Mouse (Mus musculus) cortical plate, adult 2 months (tissue): ENCODE measurements around the gene Mia. TPM values are rescaled to one million over a fixed set of nuclear protein-coding genes. Genes with fewer than 3 reads are reported as not detected.

ENCODE experiments used
- H3K27ac ChIP-seq: fragments of 200-500 bp; 2 replicates; pipeline ENCODE4 v1.5.1; 2012; ENCODE audit warnings: low read length, control low read depth, inconsistent platforms; ENCODE audit not compliant: insufficient read depth
- H3K4me1 ChIP-seq: fragments of 200-500 bp; 2 replicates; pipeline ENCODE4 v1.6.1; 2011; ENCODE audit warnings: low read length; ENCODE audit not compliant: control insufficient read depth, insufficient read depth
- H3K4me3 ChIP-seq: fragments of 200-500 bp; 2 replicates; pipeline ENCODE4 v1.5.1; 2011; ENCODE audit warnings: mild to moderate bottlenecking, low read length, control low read depth; ENCODE audit not compliant: insufficient read depth
- CTCF ChIP-seq: fragments of 200-500 bp; IDR thresholded peaks from 2 replicates; pipeline ENCODE4 v1.5.1; 2011; ENCODE audit warnings: mild to moderate bottlenecking, control low read depth, low read length; ENCODE audit not compliant: insufficient read depth; ENCODE audit errors: extremely low read depth
- POLR2A ChIP-seq: fragments of 200-500 bp; IDR thresholded peaks from 2 replicates; pipeline ENCODE4 v1.6.1; 2011; ENCODE audit warnings: mild to moderate bottlenecking, low read length, control low read depth; ENCODE audit not compliant: insufficient read depth; ENCODE audit errors: extremely low read depth
- polyA plus RNA-seq: library from polyadenylated mRNA; depleted of rRNA; stranded (reverse); fragments of >200 nt; gene quantifications from 2 replicates; pipeline ENCODE4 v1.2.3, GENCODE M21; 2012

Mia gene
- polyA plus RNA-seq, 1 experiment = 7.7 TPM

DNA sequence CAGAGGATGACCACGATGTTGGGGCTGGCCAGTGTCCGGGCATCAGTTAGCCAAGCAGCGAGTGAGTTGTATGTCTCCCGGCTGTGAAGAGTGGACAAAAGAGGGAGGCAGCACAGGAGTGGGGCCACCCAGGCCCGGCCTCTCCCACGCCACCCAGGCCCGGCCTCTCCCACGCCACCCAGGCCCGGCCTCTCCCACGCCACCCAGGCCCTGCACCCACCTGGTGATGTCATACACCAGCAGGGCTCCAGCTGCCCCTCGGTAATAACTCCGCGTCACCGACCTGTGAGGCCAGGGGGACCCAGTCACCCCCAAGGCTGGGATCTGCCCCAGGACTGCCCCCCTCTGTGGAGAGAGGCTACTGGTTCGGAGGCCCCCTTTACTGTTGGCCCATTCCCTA, 6.5 kb downstream of the Mia start:
- no peak overlapping the region for H3K27ac ChIP-seq
- TF ChIP-seq POLR2A = no peak
- no peak for TF ChIP-seq CTCF
- peaks cover 3% of the 10 kb centered on the region for H3K4me1 ChIP-seq
- H3K4me3 ChIP-seq = no peak overlapping the region

DNA sequence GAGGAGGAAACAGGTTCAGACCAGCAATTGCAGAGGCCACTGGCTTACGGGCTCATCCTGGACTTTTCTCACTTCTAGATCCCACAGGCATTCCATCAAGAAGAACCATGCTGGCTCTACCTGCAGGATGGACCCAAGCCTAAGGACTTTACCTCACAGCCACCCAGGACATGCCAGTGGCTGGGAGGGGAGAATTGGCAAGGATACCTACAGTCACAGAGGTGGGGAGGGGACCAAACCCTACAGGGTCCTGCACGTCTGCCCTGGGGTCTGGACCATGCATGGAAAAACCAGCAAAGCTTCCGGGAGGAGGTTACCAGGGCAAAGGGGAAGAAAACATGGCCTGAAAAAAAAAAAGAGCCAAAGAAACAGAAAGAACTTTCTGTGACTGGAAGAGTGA, 10.0 kb downstream of the Mia start:
- Histone ChIP-seq H3K27ac (no peak overlapping the region), H3K4me3 (no peak overlapping the region), H3K4me1 (0 out of 2 replicates have a peak, but pooled peaks cover 3% of the 10 kb centered on the region)
- TF ChIP-seq CTCF (no peak), POLR2A (no peak)

DNA sequence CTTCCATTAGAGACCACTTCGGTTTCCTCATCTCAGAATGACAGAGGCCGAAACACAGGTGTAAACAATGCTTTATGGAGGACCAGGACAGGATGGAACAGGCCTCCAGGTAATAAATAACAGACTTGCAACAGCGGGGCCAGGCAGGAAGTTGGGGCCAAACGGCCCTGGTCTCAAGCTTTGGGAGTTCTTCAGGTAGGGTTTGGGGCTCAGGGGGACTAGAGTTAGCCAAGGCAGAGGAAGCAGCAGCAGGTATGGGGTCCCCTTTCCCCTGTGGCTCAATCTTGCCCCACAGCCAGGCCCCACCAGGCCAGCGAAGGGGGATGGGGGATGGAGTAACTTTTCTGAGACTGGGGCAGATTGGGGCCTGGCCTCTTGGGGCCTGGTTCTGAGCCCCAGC, 12.6 kb downstream of the Mia start:
- Histone ChIP-seq H3K4me1 (peaks cover 7% of the 10 kb centered on the region; the same call in 1 of the 2 replicates), H3K27ac (no peak overlapping the region)
- TF ChIP-seq CTCF = no peak
- TF ChIP-seq POLR2A = no peak

DNA sequence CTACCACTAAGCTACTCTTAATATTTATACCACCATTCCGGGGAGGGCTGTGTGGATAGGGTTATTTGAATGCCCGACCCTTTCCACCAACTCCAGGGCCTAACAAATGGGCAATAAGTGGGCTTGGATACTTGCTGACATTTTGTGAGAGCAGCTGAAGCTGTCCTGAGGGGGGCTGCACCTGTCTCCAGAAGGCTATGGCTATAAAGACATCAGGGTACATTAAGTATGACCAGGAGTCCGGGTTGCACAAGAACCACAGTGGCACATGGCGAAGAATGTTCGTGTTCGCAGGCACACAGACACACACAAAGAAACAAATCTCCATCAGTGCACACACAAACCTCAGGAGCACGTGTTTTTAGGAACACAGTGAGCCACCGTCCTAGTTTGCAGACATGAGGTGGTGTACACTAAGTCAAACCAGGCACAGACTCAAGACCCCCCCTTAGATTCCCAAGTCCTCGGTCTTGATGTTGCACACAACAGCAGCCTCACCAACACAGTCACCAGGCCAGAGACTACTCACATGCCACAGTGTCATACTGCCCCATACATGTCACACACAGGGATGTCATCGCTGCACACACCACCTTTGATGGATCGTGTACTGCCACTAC, 13.4 kb downstream of the Mia start:
- H3K4me3 ChIP-seq = peak overlapping the region; percentile 97
- peaks cover 9% of the 10 kb centered on the region; the same call in 1 of the 2 replicates for H3K4me1 ChIP-seq
- H3K27ac ChIP-seq = peak overlapping the region; percentile 58
- TF ChIP-seq CTCF (no peak), POLR2A (no peak)

More for the DNA sequence above, 12.6 kb downstream of the Mia start:
- no peak overlapping the region for H3K4me3 ChIP-seq

DNA sequence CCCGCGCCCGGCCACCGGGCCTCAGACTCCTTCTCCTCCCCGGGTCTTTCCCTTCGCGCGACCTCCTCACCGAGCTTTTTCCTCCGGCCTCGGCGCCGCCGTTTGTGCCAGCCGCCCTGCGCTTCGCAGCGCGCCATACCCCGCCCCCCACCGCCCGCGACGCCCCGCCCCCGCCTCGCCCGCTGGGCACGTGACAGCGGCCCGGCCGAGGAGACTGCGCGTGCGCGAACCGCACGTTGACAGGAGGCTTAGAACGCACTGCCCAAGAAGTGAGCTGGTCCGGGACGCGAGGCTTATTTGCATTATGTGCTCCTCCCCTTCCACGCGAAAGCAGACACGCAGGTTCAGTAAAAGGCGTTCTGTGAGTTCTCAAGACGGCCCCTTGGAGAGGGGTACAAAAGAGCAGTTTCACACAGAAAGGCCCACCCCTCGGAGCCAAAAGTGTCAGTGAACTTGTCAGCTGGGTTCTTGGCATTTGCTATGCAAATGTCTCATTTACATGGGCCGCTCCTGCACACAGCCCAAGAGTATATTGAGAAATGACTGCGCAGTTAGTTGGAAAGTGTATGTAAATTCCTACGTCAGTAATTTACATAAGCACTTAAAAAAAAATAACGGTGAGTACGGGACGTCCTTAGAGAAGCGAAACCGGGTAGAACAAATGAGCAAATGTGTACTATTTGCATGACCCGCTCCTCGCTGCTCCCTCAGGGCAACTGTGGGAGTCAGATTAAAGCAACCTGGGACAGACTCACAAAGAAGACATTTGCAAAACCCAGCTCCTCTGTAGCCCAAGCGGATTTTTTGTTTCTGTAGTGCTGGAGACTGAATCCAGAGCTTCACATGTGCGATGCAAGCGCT, 14.1 kb downstream of the Mia start, which contains the start of gene Egln2:
TSS of gene Egln2 (minus strand) at position 189 of the 861 bp plus-strand sequence.
- H3K4me1 ChIP-seq = peaks cover 11% of the 10 kb centered on the region; the same call in 1 of the 2 replicates
- no peak for TF ChIP-seq CTCF
- TF ChIP-seq POLR2A = peak; percentile 84

DNA sequence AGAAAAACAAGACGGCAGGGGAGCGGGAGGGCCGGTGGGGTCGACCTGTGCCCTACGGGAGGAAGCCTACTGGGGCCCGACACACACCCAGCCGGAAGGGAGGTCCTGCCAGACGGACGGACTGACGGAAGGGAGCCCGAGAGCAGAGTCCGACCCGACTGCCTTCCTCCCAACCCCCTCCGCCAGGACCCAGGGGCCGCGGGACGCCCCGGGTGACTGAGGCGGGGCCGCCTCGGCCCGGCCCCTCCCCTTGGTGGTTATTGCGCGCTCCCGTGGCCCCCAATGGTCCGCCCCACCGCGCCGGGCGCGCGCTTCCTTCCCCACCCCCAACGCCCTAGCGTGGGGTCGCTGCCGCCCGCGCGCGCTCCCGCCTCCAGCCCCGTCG, 14.7 kb downstream of the Mia start:
- no peak for TF ChIP-seq CTCF
- peak; percentile 39; the same call in 1 of the 2 replicates for TF ChIP-seq POLR2A
- H3K27ac ChIP-seq = peak overlapping the region; percentile 96
- peaks cover 12% of the 10 kb centered on the region; the same call in 1 of the 2 replicates for H3K4me1 ChIP-seq

More for the DNA sequence above, 14.1 kb downstream of the Mia start, which contains the start of gene Egln2:
- Histone ChIP-seq H3K4me3 (peak within 1 kb of the TSS; percentile 97), H3K27ac (peak within 1 kb of the TSS; percentile 96)

DNA sequence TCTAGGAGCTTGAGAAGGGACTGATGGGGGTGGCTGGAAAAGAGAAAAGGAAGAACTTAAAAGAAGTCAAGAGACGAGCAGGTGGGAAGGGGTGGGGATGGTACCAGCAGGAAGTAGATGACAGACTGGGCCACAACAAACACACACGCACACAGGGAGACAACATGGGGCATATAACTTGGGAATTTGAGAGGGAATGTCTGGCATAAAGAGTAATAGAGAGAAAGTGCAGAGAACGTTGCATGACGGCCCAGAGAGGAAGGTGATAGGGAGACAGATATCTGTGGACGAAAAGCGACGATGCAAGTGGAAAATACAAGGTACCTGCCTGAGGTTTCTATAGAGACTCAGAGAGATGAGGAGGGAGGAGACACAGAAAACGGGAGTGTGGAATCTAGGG, 15.3 kb downstream of the Mia start:
- TF ChIP-seq POLR2A (no peak), CTCF (no peak)
- Histone ChIP-seq H3K27ac (peak overlapping the region; percentile 96), H3K4me1 (peaks cover 14% of the 10 kb centered on the region; the same call in 1 of the 2 replicates), H3K4me3 (peak overlapping the region; percentile 97)

More for the DNA sequence above, 14.7 kb downstream of the Mia start:
- peak overlapping the region; percentile 97 for H3K4me3 ChIP-seq

DNA sequence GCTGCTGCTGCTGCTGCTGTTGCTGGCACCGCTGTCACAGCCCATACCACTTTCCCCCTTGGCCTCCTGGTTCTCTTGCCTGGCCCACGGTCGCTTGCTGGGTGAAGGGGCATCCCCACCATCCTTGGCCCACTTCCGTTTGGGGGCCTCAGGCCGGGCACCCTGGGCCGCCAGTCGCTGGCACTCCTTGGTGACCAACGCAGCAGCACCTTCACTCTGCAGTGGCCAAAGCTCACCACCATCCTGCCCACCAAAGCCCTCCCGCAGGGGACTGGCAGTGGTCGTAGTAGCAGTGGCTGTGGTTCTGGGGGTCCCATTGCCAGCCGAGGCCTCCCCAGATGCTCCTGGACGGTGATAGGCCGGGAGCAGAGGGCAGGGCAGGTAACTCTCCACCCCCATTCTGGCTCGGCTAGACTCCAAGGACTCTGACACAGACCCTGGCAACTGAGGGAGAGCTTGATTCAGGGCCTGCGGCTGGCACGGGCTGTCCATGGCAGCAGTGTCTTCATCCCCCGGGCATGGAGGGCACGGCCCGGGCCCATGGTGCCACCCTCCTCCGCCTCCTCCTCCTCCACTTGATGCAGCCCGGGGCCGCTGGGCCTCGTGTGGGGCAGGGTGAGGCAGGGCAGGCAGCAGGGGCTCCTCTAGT, 15.8 kb downstream of the Mia start:
- TF ChIP-seq POLR2A (no peak), CTCF (no peak)
- Histone ChIP-seq H3K4me3 (peak overlapping the region; percentile 97), H3K4me1 (peaks cover 15% of the 10 kb centered on the region; the same call in 1 of the 2 replicates), H3K27ac (peak overlapping the region; percentile 96; the same call in 1 of the 2 replicates)
